Mouse (Mus musculus) stomach, embryonic 14.5 days (tissue): ENCODE measurements around the gene Med1. TPM values are rescaled to one million over a fixed set of nuclear protein-coding genes. Genes with fewer than 3 reads are reported as not detected.

Experiments
- ATAC-seq: fragments of 200-750 bp; cut with Nextera tagmentation; 2 replicates; pipeline ENCODE4 v1.8.0; 2017; ENCODE audit warnings: low read depth, moderate TSS enrichment; ENCODE audit not compliant: insufficient number of reproducible peaks, insufficient read depth, low FRiP score
- H3K27ac ChIP-seq: fragments of 300-500 bp; sonication (generic); 2 replicates; pipeline ENCODE4 v1.5.1; 2014; ENCODE audit warnings: mild to moderate bottlenecking, low read length, moderate library complexity, mixed read lengths
- H3K27me3 ChIP-seq: fragments of 300-500 bp; sonication (generic); 2 replicates; pipeline ENCODE4 v1.6.1; 2014; ENCODE audit warnings: low read length, control low read depth, mixed read lengths; ENCODE audit not compliant: control insufficient read depth, insufficient read depth
- H3K36me3 ChIP-seq: fragments of 300-500 bp; sonication (generic); 2 replicates; pipeline ENCODE4 v1.6.1; 2014; ENCODE audit warnings: mild to moderate bottlenecking, control low read depth, low read length, moderate library complexity, mixed read lengths; ENCODE audit not compliant: control insufficient read depth, insufficient read depth
- H3K4me1 ChIP-seq: fragments of 300-500 bp; sonication (generic); 2 replicates; pipeline ENCODE4 v1.6.1; 2014; ENCODE audit warnings: low read length, control low read depth, mixed read lengths; ENCODE audit not compliant: control insufficient read depth, insufficient read depth
- H3K4me2 ChIP-seq: fragments of 300-500 bp; sonication (generic); replicated peaks from 2 replicates; pipeline ENCODE4 v1.6.1; 2014; ENCODE audit warnings: low read depth, low read length, control low read depth
- H3K4me3 ChIP-seq: fragments of 300-500 bp; sonication (generic); 2 replicates; pipeline ENCODE4 v1.5.1; 2014; ENCODE audit warnings: low read depth, low read length, control low read depth
- H3K9ac ChIP-seq: fragments of 300-500 bp; sonication (generic); replicated peaks from 2 replicates; pipeline ENCODE4 v1.6.1; 2014; ENCODE audit warnings: low read depth, mild to moderate bottlenecking, control low read depth, low read length, moderate library complexity, mixed read lengths
- H3K9me3 ChIP-seq: fragments of 300-500 bp; sonication (generic); 2 replicates; pipeline ENCODE4 v1.6.1; 2016; ENCODE audit warnings: low read depth, low read length, control low read depth; ENCODE audit not compliant: control insufficient read depth
- WGBS: fragments of 180-500 bp; shearing (Covaris S2); extraction: QIAGEN DNeasy Blood & Tissue Kit; methylation state at CpG from one replicate; pipeline ENCODE4 v1.1.7; 2014; 5-methylcytosine and 5-hydroxymethylcytosine counted together
- polyA plus RNA-seq: library from polyadenylated mRNA; unstranded; fragments of >200 nt; fragmentation: Nextera tagmentation; extraction: Ambion mirVana; gene quantifications from 2 replicates; pipeline ENCODE4 v1.2.1, GENCODE M21; 2014

Med1 gene
- polyA plus RNA-seq, 1 experiment from 2014 or later, result 60.5 TPM

GRCm38 (mm10) chr11:98168400-98168799, 24.7 kb downstream of the Med1 start:
- WGBS, result 81% methylated on average over 1 of the region's 1 CpGs
- peaks cover 70% of the 10 kb centered on the region for H3K36me3 ChIP-seq
- ATAC-seq, result no peak

DNA sequence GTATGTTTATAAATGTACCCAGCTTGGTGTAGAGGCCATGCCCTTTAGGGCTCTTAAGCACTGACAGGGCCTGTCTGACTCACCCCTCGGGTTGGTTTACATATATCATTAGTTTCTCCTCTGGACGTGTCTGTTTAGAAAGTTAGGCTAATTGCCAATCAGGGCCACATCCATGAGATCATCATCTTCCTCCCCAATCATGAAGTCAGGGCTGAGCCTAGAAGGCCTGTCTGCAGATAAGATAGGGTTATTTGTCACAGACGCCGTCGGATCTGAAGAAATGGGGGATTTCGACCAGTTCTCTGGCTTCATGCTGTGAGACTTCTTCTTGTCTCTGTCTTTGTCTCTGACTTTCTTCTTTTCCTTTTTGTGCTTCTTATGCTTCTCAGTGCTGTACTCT, 38.0 kb downstream of the Med1 start:
- H3K27ac ChIP-seq, result no peak overlapping the region
- H3K4me1 ChIP-seq, result no peaks in the 10 kb centered on the region
- H3K9ac ChIP-seq, result no peak overlapping the region
- H3K4me3 ChIP-seq, result no peak overlapping the region
- H3K4me2 ChIP-seq, result no peak overlapping the region
- WGBS, result 69% methylated on average over 6 of the region's 6 CpGs
- ATAC-seq, result no peak
- H3K27me3 ChIP-seq, result no peaks in the 10 kb centered on the region
- no peaks in the 10 kb centered on the region for H3K9me3 ChIP-seq
- H3K36me3 ChIP-seq, result peaks cover 39% of the 10 kb centered on the region

More at GRCm38 (mm10) chr11:98168400-98168799, 24.7 kb downstream of the Med1 start:
- Histone ChIP-seq H3K9me3 (no peaks in the 10 kb centered on the region), H3K9ac (no peak overlapping the region), H3K4me2 (no peak overlapping the region), H3K4me3 (no peak overlapping the region), H3K27ac (no peak overlapping the region), H3K27me3 (no peaks in the 10 kb centered on the region), H3K4me1 (no peaks in the 10 kb centered on the region)

DNA sequence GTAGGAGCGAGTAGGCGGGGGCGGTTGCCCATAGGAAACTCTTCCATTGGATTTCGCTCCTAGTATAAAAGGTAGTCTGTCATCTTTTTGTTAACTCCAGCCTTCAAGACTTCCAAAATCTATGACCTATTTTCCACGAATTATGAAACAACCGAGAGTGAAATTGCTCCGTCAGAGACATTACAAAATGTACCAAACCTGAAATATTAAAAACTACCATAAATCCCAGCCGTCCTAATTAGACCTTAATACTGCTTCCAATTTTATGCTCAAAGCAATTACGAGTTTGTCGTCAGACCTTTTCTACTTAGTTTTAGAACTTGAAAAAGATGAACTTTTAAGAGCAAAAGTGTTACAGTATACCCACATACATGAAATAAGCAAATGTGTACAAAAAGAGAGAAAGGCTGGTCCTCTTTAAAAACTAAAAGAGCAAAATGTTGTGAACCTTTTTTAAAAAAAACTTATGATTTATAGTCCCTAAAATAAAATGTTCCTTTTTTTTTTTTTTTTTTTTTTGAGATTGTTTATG, 42.4 kb downstream of the Med1 start:
- peak overlapping the region; percentile 86 for H3K4me3 ChIP-seq
- no peak for ATAC-seq
- no peaks in the 10 kb centered on the region for H3K9me3 ChIP-seq
- no peak overlapping the region for H3K9ac ChIP-seq
- peaks cover 13% of the 10 kb centered on the region for H3K4me1 ChIP-seq
- H3K4me2 ChIP-seq, result peak overlapping the region; percentile 91
- H3K27ac ChIP-seq, result no peak overlapping the region
- 10% methylated on average over 10 of the region's 10 CpGs for WGBS
- peaks cover 11% of the 10 kb centered on the region for H3K36me3 ChIP-seq
- H3K27me3 ChIP-seq, result no peaks in the 10 kb centered on the region

DNA sequence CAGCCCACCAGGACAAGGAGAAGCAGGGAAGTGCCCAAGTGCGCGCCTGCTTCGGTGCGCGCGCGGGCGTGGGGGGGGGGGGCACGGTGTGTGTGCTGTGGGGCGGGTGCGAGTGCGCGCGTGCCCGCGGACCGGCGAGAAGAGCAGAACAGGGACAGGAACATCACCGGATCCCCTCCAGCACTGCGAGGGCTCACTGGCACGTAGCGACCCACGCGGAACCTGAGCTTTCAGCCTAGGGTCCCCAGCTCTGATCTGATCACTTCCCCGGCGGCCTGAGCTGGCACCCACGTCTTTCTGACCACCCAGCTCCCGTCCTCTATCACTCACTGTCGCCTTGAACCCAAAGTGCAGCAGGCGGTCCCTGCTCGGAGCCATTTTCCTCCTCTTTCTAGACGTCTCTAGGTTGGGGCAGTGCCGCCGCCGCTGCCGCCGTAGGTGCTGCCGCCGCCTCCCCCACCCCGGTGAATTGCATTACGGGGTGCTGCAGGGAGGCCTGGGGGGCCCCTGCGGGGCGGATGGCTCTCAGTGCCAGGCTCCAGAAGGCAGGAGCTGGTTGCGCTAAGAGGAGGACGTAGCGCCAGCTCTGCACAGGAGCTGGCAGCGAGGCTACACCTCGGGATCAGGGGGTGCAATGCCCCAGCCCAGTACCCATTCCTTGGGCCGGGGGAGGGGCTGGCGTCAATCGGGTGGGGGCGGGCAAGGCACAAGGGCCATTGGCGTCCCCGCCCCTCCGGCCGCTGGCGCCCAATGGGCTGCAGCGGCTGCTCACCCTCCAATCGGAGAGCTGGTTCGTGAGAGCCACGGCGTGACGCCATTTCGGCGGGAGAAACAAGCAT, 43.1 kb downstream of the Med1 start, which contains the start of gene Fbxl20:
Gene Fbxl20 (minus strand): TSS at position 618 of the 839 bp plus-strand sequence.
- no peaks in the 10 kb centered on the region for H3K9me3 ChIP-seq
- H3K27me3 ChIP-seq, result no peaks in the 10 kb centered on the region
- peak within 1 kb of the TSS; percentile 86 for H3K4me3 ChIP-seq
- peak within 1 kb of the TSS; percentile 92 for H3K9ac ChIP-seq
- peak within 1 kb of the TSS; percentile 91 for H3K27ac ChIP-seq
- H3K36me3 ChIP-seq, result peaks cover 5% of the 10 kb centered on the region
- peaks cover 13% of the 10 kb centered on the region for H3K4me1 ChIP-seq
- H3K4me2 ChIP-seq, result peak within 1 kb of the TSS; percentile 91
- under 1% methylated on average over 61 of the region's 65 CpGs for WGBS
- ATAC-seq, result peak; percentile 92

DNA sequence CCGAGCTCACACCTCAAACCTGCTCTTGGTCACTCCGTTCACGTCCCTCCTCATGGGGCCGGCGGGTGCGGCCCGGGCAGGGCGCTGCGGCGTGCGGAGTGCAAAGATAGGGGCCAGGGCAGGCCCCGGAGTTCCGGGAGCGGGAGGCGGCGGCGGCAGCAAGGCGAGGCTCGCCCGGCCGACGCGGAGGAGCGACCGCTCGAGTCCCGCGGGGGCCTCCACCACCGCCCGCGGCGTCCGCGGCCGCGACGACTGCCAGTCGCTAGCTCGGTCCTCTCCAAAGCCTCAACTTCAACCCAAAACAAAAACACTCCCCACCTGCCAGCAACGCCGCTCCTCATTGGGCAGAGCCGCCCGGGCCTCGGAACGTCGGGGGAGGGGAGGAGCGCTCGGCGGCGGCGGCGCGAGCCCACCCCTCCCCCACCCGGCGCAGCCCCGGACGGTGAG, 43.8 kb downstream of the Med1 start:
- WGBS, result under 1% methylated on average over 46 of the region's 57 CpGs

DNA sequence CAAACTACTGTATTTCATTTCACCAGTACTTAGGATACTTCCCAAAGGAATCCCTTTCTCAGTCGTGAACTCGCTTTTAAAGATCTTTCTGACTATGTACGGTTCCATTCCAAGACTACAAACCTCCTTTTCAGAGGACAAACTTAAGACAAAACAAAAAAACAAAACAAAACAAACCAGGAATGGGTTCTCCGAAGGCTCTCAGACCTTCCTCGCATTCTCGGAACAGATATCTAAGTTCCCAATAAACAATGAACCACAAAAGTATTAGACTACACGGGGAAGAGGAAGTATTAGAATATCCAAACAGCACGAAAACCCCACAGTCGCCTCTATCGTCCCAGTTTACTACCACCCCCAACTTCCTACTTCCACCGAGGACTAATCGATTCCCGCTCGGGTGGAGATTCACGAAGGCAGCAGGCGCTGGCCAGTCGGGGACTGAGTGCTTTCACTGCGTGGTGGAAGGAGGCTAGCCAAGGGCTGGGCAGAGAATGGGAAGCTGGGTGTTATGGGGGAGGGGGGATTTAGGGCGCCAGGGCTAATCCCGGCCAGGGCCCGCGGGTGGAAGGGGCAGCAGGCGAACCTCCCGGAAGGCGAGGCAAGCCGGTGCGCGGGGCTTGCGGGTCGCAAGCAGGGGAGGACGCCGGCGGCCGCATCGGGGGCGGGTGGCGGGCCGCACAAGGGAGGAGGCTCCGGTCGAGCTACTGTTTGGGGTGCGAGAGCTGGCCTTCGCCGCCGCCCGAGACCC, 44.4 kb downstream of the Med1 start:
- H3K9me3 ChIP-seq, result no peaks in the 10 kb centered on the region
- WGBS, result 2% methylated on average over 45 of the region's 45 CpGs
- ATAC-seq, result no peak
- H3K4me1 ChIP-seq, result peaks cover 13% of the 10 kb centered on the region
- peak overlapping the region; percentile 86 for H3K4me3 ChIP-seq
- H3K36me3 ChIP-seq, result no peaks in the 10 kb centered on the region
- no peaks in the 10 kb centered on the region for H3K27me3 ChIP-seq
- H3K4me2 ChIP-seq, result peak overlapping the region; percentile 91
- peak overlapping the region; percentile 91 for H3K27ac ChIP-seq
- peak overlapping the region; percentile 92 for H3K9ac ChIP-seq

More for the DNA sequence above, 43.8 kb downstream of the Med1 start:
- peak; percentile 85 for ATAC-seq
- H3K27me3 ChIP-seq, result no peaks in the 10 kb centered on the region
- peaks cover 13% of the 10 kb centered on the region for H3K4me1 ChIP-seq
- H3K27ac ChIP-seq, result peak overlapping the region; percentile 91
- H3K36me3 ChIP-seq, result no peaks in the 10 kb centered on the region
- no peaks in the 10 kb centered on the region for H3K9me3 ChIP-seq
- H3K4me2 ChIP-seq, result peak overlapping the region; percentile 91
- H3K9ac ChIP-seq, result peak overlapping the region; percentile 92
- H3K4me3 ChIP-seq, result peak overlapping the region; percentile 86

DNA sequence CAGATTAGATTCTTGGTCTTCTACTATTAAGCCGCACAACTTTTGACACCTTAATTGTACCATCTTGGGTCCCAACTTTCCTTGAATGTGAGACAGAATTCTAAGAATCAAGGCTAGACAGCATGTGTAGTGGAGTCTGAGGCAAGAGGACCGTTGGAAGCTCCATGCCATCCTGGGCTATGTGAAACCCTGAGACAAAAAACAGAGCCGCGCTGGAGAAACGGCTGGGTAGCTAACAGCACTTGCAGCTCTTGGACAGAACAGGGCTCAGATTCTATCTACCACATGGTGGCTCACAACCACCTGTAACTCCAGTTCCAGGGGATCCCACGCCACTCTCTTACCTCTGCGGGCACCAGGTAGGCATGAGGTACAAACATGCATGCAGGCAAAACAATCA, 47.2 kb downstream of the Med1 start:
- 82% methylated on average over 7 of the region's 7 CpGs for WGBS
- Histone ChIP-seq H3K27me3 (no peaks in the 10 kb centered on the region), H3K27ac (no peak overlapping the region), H3K4me1 (peaks cover 13% of the 10 kb centered on the region), H3K4me2 (no peak overlapping the region), H3K36me3 (no peaks in the 10 kb centered on the region), H3K9ac (no peak overlapping the region), H3K9me3 (no peaks in the 10 kb centered on the region), H3K4me3 (no peak overlapping the region)
- ATAC-seq, result no peak

DNA sequence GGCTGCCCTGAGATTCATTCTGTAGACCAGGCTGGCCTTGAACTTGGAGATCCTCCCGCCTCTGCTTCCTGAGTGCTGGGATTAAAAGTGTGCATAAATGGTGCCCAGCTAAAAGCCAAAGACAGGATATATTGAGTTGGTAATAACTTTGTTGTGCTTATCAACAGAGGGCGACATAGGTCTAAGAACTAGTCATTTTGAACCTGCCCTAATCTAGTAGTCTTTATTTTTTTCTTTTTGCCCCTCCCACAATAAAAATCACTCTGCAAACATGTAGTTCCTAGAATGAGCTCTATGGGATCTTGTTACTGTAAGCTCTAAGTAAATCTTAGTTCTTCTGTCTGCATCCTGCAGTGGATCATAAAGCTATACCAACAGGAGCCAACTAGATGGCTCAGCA, 50.5 kb downstream of the Med1 start:
- Histone ChIP-seq H3K4me2 (no peak overlapping the region), H3K4me1 (peaks cover 2% of the 10 kb centered on the region; the same call in 1 of the 2 replicates), H3K9me3 (no peaks in the 10 kb centered on the region), H3K9ac (no peak overlapping the region), H3K27me3 (no peaks in the 10 kb centered on the region), H3K27ac (no peak overlapping the region), H3K4me3 (no peak overlapping the region), H3K36me3 (no peaks in the 10 kb centered on the region; the same call in 1 of the 2 replicates)
- ATAC-seq, result no peak
- WGBS, result 90% methylated on average over 2 of the region's 2 CpGs
